Mouse (Mus musculus): ENCODE measurements at regions not wholly inside any gene's neighbourhood (a gene's known extent, or its start where the extent isn't known, plus 50 kb on each side); places are given as distances from the start of the nearest gene placed in this dataset.

- DNase-seq: no peak
These were observed 151.8 kb upstream of the Masp1 start for GRCm38 (mm10) chr16:23672375-23672774.

- DNase-seq: peak; percentile 7
These were observed 149.5 kb upstream of the Masp1 start for GRCm38 (mm10) chr16:23670161-23670560.

GRCm38 (mm10) chr16:23669651-23670050, 149.0 kb upstream of the Masp1 start:
- DNase-seq: no peak
